Mouse (Mus musculus) activated CD4-positive, CD25-positive, alpha-beta regulatory T cell, adult 4 months (primary cell): ENCODE measurements around the gene Olfr1357. TPM values are rescaled to one million over a fixed set of nuclear protein-coding genes. Genes with fewer than 3 reads are reported as not detected.
"Not testable (repeated sequence)": the region's sequence is repeated elsewhere in the genome, so short reads cannot be mapped to it uniquely, and the experiment has no call there.

Experiments used
- ATAC-seq: one replicate; pipeline ENCODE4 v1.8.0; 2017
- polyA plus RNA-seq, 2 experiments: library from polyadenylated mRNA; unstranded; fragments of 100-300 nt; shearing (Covaris generic); gene quantifications; one replicate each; pipeline ENCODE4 v1.2.1; 2017

The Olfr1357 gene
- not detected for polyA plus RNA-seq

GRCm38 (mm10) chr10:78617974-78618373 is at the start of gene Olfr1357:
Gene Olfr1357 (minus strand): TSS chr10:78618074.
- ATAC-seq: no peak

- not testable (repeated sequence) for ATAC-seq
These were observed 48.8 kb upstream of the Olfr1357 start for GRCm38 (mm10) chr10:78666696-78667095.

GRCm38 (mm10) chr10:78664546-78664945 is 46.7 kb upstream of the Olfr1357 start:
- no peak for ATAC-seq

DNA sequence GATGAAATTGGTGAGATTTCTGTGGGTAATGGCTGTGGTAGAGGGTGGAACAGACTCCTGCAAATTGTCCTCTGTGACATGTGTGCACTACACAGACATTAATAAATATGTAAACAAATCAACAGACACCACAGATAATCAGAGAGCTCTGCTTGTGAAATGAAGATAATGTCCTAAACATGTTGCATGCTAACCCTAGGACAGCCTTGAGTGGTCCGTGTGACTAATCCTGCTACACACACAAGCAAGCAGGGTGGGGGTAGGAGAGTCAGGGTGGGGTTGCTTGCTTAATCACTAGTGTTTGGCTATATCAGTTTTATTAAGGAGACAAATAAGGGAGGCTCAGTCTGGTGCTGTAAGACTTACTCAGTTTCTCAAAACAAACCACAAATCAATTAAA is 43.3 kb upstream of the Olfr1357 start:
- ATAC-seq: no peak

GRCm38 (mm10) chr10:78632311-78632710 is 14.4 kb upstream of the Olfr1357 start:
- no peak for ATAC-seq

GRCm38 (mm10) chr10:78630194-78630593 is 12.3 kb upstream of the Olfr1357 start:
- no peak for ATAC-seq

- not testable (repeated sequence) for ATAC-seq
These were observed 5.3 kb upstream of the Olfr1357 start for GRCm38 (mm10) chr10:78623143-78623542.

DNA sequence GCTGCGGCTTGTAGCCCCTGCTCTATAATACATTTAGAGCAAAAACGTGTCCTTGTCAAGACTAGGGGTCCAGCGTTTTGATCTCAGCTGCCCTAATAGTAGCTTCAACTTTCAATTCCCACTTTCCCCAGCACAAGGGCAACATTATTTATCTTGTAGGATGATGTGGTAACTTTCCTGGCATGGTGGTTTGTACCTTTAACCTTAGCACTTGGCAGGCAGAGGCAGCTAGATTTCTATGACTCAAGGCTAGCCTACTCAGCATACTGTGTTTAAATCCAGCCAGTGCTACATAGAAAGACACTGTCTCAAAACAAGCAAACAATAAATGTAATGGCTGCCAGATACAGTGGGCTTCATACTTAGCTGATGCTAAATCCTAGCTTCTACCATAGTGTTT is 10.3 kb downstream of the Olfr1357 start:
- ATAC-seq: no peak

DNA sequence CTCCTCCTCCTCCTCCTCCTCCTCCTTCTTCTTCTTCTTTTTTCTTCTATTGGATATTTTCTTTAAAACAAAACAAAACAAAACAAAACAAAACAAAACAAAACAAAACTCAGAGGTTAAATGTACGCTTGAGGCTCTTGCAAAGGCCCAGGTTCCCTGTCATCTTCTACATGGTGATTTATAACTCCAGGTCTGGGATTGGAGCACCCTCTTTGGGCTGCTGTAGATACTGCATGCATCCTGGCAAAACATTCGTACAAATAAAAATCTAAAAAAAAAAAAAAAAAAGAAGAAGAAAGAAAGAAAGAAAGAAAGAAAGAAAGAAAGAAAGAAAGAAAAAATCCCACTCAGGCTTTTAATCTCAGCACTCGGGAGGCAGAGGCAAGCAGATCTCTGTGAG is 12.8 kb downstream of the Olfr1357 start:
- ATAC-seq: peak; percentile 83

DNA sequence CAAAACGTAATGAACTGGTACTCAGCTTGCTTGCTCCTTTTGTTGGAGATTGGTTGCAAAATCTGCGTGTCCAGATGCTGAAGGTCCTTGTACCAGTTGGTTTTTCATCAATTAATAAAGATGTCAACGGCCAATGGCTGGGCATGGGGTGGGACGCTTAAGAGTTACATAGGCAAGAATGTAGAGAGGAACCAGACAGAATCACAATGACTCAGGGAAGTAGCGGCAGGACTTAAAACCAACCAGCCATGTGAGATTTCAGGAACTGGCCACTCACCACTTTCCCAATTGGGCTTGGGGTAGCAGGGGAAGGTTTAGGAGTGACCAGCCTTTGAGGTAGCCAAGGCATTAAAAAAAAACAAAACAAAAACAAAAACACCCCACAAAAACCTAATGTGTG is 18.0 kb downstream of the Olfr1357 start:
- no peak for ATAC-seq

DNA sequence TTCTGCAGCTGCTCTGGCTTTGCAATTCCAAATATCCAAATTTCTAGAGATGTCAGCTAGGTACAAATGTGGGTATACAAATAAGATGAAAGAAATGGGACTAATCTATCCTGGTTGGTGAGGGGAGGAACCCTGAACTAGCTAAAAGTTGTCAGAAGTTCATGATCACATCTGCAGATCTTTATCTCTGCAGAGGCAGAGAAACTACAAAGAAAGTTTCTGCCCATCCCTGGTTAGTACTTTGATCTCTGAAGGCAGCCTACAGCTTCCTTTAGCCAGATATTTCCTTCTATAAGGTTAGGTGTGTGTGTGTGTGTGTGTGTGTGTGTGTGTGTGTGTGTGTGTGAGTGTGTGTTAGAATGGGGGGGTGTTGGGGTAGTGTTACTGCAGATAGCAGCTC is 23.3 kb downstream of the Olfr1357 start:
- peak; percentile 82 for ATAC-seq

DNA sequence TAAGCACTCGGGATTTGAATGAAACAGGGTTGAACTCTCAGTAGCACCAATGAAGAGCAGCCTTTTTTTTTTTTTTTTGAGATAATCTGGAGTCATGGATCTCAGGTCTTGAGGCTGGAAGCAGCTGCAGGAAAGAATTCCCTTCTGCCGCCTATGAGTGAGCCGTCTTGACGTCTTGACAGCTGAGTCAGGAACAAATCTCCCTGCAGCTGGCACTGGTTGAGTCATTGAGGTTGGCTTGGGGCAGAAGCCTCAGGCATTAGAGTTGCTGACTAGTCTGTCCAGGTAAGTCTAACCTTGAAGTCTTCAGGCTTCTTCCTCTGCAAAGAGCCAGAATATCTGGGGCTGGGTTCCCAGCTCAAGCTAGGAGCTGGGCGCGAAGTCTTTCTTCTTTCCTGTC is 23.7 kb downstream of the Olfr1357 start:
- peak; percentile 6 for ATAC-seq

GRCm38 (mm10) chr10:78593736-78594135 is 24.1 kb downstream of the Olfr1357 start:
- ATAC-seq: no peak

DNA sequence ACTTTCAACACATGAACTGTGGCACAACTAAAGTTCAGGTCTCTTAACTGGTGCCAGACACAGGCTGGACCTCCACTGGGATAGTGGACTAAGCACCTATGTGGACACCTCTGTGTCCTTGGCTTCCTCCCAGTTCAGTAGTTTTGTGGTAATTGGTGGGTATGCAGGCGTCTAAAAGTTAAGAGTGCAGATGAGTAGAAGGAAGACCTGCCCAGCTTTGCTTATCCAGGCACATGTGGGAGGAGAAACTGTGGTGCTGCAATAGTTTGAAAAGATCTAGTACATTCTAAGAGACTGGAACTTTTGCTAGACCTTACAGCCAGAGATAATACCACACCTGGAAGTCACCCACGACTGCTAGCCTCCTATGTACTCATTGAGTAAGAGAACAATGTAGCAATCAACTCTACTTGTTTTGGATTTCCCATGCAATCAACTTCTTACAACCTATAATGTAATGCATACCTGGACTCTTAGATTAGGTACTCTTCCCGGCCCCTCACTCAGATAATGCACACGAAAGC is 25.0 kb downstream of the Olfr1357 start:
- no peak for ATAC-seq

DNA sequence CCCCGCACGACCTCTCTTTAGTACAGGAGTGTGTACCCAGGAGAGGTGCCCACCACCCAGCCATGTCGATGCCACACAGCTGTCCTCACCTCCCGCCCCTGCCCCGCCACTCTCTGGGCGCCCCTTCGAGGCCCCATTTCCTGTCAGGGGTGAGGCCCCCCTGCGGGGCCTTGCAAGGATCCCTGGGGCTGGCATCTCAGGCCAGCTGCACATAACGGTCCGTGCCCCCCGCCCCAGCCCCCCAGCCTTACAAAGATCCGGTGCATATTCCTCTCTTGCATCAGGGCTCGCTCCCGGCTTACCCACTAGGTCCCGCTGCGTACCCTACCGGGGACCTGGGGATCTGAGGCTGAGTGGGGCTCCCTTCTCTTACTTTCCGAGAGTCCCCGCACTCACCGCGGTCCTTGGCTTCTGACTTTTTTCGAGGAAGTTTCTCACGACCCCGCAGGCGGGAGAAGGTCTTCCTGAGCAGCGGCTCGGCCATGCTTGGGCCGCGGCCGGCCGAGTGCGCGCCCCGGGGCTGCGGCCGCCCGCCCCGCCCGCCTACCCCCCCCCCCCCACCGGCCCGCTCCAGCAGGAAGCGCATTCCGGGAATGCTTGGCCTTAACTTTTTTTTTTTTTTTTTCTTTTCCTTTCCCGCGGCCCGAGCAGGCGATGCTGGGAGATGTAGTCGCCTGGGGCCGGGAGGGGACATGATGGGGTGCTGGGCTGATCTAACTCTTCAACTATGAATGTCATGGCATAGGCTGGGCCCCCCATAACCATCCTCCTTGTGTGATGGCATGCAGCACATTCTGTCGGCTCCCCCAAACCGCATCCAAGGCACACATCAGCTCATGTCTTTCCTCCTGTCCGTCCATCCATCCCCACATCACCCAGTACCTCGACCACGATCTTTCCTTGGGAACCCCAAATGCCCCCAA is 26.2 kb downstream of the Olfr1357 start, which contains the start of gene Syde1:
Gene Syde1 (minus strand): TSS at position 559 of the 923 bp plus-strand sequence.
- ATAC-seq: peak; percentile 15

- no peak for ATAC-seq
These were observed 27.1 kb downstream of the Olfr1357 start for GRCm38 (mm10) chr10:78590744-78591143.

DNA sequence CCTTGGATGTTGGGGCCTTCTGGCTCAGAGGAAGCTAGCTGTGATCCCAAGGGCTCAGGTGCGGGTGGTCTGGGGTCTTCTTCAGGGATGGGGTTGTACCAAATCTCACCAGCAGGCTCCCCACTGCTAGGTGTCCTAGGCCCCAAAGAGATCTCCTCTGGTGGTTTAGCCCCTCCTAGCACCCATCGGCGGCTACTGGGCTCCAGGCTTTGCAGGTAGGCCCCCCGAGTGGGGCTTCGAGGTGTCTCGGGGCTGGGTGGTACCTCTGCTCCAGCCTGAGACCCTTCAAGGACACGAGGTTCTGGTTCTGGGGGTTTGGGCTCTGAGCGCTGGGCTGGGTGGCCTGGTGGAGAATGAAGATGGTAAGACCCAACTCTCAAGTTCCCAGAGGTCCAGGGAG is 28.0 kb downstream of the Olfr1357 start:
- ATAC-seq: no peak

DNA sequence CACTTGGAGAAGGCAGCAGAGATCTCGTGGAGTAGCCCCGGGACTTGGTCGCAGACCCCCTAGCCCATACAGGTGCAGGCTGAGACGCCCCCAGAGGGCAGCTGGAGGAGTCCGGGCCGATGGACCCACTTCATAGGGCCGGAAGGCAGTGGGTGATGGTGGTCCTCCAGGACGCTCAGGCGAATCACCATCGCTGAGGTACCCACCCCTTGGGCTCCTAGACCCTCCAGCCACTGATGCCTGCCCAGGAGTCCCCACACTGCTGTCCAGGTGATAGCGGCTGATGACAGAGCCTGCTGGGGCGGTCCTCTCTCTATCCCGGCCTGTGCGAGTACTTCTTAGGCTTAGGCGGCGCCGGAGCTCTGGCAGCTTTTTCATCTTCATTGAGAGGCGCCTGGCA is 28.6 kb downstream of the Olfr1357 start:
- ATAC-seq: no peak

GRCm38 (mm10) chr10:78586026-78586425 is 31.8 kb downstream of the Olfr1357 start:
- ATAC-seq: no peak

DNA sequence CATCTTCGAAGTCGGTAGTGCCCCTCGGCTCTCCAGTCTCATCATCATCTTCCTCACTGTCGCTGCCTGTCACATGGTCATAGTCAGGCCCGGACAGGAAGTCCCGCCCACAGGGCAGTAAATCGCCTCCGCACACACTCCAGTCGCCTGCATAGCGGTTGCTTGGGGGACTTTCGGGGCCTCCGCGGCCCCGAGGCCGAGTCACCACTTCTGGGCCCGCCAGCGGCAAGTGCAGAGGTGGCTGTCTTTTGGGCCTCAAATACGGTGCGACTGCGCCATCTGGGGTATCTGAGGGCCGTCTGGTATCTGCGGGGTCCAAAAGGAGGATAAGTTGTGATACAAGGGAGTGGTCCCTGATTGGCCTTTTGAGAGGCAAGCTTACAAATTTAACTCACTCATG is 32.3 kb downstream of the Olfr1357 start:
- no peak for ATAC-seq

GRCm38 (mm10) chr10:78584996-78585395 is 32.9 kb downstream of the Olfr1357 start:
- no peak for ATAC-seq

DNA sequence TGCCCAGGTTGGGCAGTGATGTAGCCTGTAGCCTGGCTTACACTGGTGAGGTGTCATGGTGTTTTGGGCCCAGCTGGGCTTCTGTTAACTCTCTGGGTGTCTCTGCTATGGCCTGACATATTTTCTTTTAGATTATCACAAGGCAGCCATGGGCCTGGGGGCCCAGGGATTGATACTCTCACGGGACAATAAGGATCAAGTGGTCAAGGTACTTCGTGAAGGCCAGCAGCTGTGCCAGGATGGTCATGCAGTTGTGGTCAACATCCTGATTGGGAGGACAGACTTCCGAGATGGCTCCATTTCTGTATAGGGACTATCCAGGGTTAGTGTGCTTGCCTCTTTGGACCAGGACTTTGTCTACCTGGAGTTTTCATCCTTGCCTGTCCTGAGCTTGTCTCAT is 33.9 kb downstream of the Olfr1357 start:
- no peak for ATAC-seq

- no peak for ATAC-seq
These were observed 34.5 kb downstream of the Olfr1357 start for GRCm38 (mm10) chr10:78583347-78583746.

DNA sequence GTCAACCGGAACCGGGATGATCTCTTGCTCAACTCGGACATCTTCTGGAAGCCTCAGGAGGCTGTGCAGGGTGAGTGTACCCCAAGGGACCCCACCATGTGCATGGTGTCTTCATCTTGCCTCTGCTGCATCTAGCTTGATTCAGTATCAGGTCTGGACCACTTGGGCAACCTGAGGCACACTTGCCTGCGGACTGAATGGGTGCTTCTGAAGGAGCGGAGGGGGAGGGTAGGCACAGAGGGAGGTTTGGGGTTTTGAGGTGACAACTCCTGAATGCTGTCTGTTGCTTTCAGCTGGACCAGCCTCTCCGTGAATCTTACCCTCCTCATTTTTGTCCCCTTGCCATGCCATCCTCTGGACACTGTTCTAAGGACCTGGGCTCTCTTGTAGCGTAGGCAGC is 36.8 kb downstream of the Olfr1357 start:
- no peak for ATAC-seq
